Mouse (Mus musculus): ENCODE data around the gene Limch1.

The Limch1 gene

DNA sequence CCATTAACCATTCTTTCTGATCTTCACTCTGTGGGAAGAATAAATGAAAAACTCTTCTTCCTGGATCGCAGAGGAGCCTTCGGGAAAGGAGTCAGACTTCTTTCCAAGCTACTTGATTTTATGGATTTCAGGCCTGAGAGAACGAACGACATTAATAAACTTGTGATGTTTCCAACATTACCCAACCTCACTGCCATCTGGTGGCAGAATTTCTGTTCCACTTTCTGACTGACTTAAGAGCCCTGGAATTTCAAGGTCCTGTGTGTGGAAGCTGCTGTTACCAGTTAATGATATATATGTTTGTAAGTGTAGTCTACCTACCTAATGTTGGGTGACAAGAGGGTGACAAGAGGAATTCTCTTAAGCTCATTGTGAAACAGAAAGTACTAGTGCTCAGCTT lies 243.3 kb downstream of the Limch1 start:
- TF ChIP-seq CTCF (conservative IDR thresholded peaks at IDR 0.05; ENCODE audit: low read length) (no peak), POU5F1 (IDR thresholded peaks at IDR 0.05; ENCODE audit: borderline replicate concordance, low read length) (no peak), NANOG (IDR thresholded peaks at IDR 0.05; ENCODE audit: borderline replicate concordance, low read length) (no peak)
- peaks cover 25% of the 10 kb centered on the region for H3K4me1 ChIP-seq (replicated peaks; ENCODE audit: low read depth, low read length)
- H3K4me3 ChIP-seq (replicated peaks; ENCODE audit: low read length), result no peak overlapping the region
- no peaks in the 10 kb centered on the region for H3K9me3 ChIP-seq (ENCODE audit: low read length)
- no peaks in the 10 kb centered on the region for H3K36me3 ChIP-seq (ENCODE audit: insufficient read depth, low read length)
- peaks cover 13% of the 10 kb centered on the region; the same call in 1 of the 2 replicates for H3K27me3 ChIP-seq (ENCODE audit: insufficient read depth, low read length)

- Histone ChIP-seq H3K4me3 (replicated peaks; ENCODE audit: low read length) (no peak overlapping the region), H3K9me3 (ENCODE audit: low read length) (no peaks in the 10 kb centered on the region), H3K27me3 (ENCODE audit: insufficient read depth, low read length) (peaks cover 18% of the 10 kb centered on the region; the same call in 1 of the 2 replicates), H3K4me1 (replicated peaks; ENCODE audit: low read depth, low read length) (peaks cover 25% of the 10 kb centered on the region), H3K36me3 (ENCODE audit: insufficient read depth, low read length) (no peaks in the 10 kb centered on the region)
- TF ChIP-seq CTCF (conservative IDR thresholded peaks at IDR 0.05; ENCODE audit: low read length) (no peak), POU5F1 (IDR thresholded peaks at IDR 0.05; ENCODE audit: borderline replicate concordance, low read length) (no peak), NANOG (IDR thresholded peaks at IDR 0.05; ENCODE audit: borderline replicate concordance, low read length) (no peak)
Measured at GRCm38 (mm10) chr5:66989531-66989930, 243.9 kb downstream of the Limch1 start.

DNA sequence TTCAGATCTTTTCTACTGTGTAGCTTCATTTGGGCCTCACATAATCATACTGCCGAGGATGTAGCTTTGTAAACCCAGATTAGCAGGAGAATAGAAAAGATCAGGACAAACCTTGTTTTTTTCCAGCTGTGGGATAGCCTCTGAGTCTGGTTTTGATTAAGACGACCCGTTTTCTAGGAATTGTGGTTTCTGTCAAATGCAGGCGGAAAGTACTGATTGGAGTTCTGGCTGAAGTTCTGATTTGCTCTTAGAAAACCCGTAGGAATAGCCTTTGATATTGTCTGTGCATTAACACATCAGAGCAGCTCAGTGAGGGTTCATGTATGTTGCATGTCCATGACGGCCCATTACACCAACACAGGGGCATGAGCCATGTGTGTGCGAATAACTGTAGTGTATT lies 246.8 kb downstream of the Limch1 start:
- H3K36me3 ChIP-seq (ENCODE audit: insufficient read depth, low read length), result no peaks in the 10 kb centered on the region
- peaks cover 32% of the 10 kb centered on the region for H3K4me1 ChIP-seq (replicated peaks; ENCODE audit: low read depth, low read length)
- peaks cover 22% of the 10 kb centered on the region for H3K27me3 ChIP-seq (ENCODE audit: insufficient read depth, low read length)
- TF ChIP-seq CTCF (conservative IDR thresholded peaks at IDR 0.05; ENCODE audit: low read length) (no peak), POU5F1 (IDR thresholded peaks at IDR 0.05; ENCODE audit: borderline replicate concordance, low read length) (no peak), NANOG (IDR thresholded peaks at IDR 0.05; ENCODE audit: borderline replicate concordance, low read length) (no peak)
- H3K9me3 ChIP-seq (ENCODE audit: low read length), result no peaks in the 10 kb centered on the region
- H3K4me3 ChIP-seq (replicated peaks; ENCODE audit: low read length), result no peak overlapping the region

- TF ChIP-seq CTCF (conservative IDR thresholded peaks at IDR 0.05; ENCODE audit: low read length) (no peak), NANOG (IDR thresholded peaks at IDR 0.05; ENCODE audit: borderline replicate concordance, low read length) (no peak), POU5F1 (IDR thresholded peaks at IDR 0.05; ENCODE audit: borderline replicate concordance, low read length) (no peak)
- H3K27me3 ChIP-seq (ENCODE audit: insufficient read depth, low read length), result peaks cover 27% of the 10 kb centered on the region
- no peaks in the 10 kb centered on the region for H3K36me3 ChIP-seq (ENCODE audit: insufficient read depth, low read length)
Measured at GRCm38 (mm10) chr5:66993076-66993475, 247.4 kb downstream of the Limch1 start.

DNA sequence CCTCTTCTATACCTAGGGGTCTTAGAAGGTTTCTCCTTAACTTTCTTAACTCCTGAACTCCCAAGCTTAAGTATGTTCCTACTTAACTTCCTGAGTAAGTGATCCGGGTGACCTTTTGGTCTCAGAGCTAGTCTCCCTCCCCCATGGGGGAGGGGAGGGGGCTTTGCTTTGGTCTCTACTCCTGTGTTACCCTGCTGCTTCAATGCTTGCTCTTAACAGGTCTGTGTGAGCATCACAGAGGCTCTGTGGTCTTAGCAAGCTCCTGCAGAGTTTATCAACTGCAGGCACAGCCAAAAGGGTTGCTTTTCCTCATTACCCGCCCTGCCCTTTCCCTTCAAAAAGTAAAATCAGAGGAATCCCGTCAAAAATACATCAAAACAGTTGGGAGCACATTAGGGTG lies 250.5 kb downstream of the Limch1 start:
- TF ChIP-seq NANOG (IDR thresholded peaks at IDR 0.05; ENCODE audit: borderline replicate concordance, low read length), result no peak
- no peak for TF ChIP-seq POU5F1 (IDR thresholded peaks at IDR 0.05; ENCODE audit: borderline replicate concordance, low read length)
- no peak for TF ChIP-seq CTCF (conservative IDR thresholded peaks at IDR 0.05; ENCODE audit: low read length)
- H3K36me3 ChIP-seq (ENCODE audit: insufficient read depth, low read length), result no peaks in the 10 kb centered on the region

More at GRCm38 (mm10) chr5:66993076-66993475, 247.4 kb downstream of the Limch1 start:
- Histone ChIP-seq H3K9me3 (ENCODE audit: low read length) (no peaks in the 10 kb centered on the region), H3K4me3 (replicated peaks; ENCODE audit: low read length) (no peak overlapping the region), H3K4me1 (replicated peaks; ENCODE audit: low read depth, low read length) (peaks cover 30% of the 10 kb centered on the region)

GRCm38 (mm10) chr5:66996886-66997599 lies 251.4 kb downstream of the Limch1 start:
- TF ChIP-seq POU5F1 (IDR thresholded peaks at IDR 0.05; ENCODE audit: borderline replicate concordance, low read length), result no peak
- TF ChIP-seq CTCF (conservative IDR thresholded peaks at IDR 0.05; ENCODE audit: low read length), result peak; percentile 72
- TF ChIP-seq NANOG (IDR thresholded peaks at IDR 0.05; ENCODE audit: borderline replicate concordance, low read length), result peak; percentile 53; the same call in 1 of the 2 replicates
- H3K27me3 ChIP-seq (ENCODE audit: insufficient read depth, low read length), result peaks cover 46% of the 10 kb centered on the region
- H3K36me3 ChIP-seq (ENCODE audit: insufficient read depth, low read length), result no peaks in the 10 kb centered on the region
- H3K4me3 ChIP-seq (replicated peaks; ENCODE audit: low read length), result peak overlapping the region; percentile 69
- peaks cover 16% of the 10 kb centered on the region for H3K4me1 ChIP-seq (replicated peaks; ENCODE audit: low read depth, low read length)
- no peaks in the 10 kb centered on the region for H3K9me3 ChIP-seq (ENCODE audit: low read length)

More for the DNA sequence above, 250.5 kb downstream of the Limch1 start:
- Histone ChIP-seq H3K27me3 (ENCODE audit: insufficient read depth, low read length) (peaks cover 46% of the 10 kb centered on the region), H3K4me3 (replicated peaks; ENCODE audit: low read length) (no peak overlapping the region), H3K9me3 (ENCODE audit: low read length) (no peaks in the 10 kb centered on the region), H3K4me1 (replicated peaks; ENCODE audit: low read depth, low read length) (peaks cover 16% of the 10 kb centered on the region)

GRCm38 (mm10) chr5:66997600-66997930 lies 251.9 kb downstream of the Limch1 start:
- Histone ChIP-seq H3K36me3 (ENCODE audit: insufficient read depth, low read length) (no peaks in the 10 kb centered on the region), H3K9me3 (ENCODE audit: low read length) (no peaks in the 10 kb centered on the region), H3K27me3 (ENCODE audit: insufficient read depth, low read length) (peaks cover 46% of the 10 kb centered on the region), H3K4me3 (replicated peaks; ENCODE audit: low read length) (0 out of 2 replicates have a peak overlapping the region, but pooled peaks have one; percentile 69), H3K4me1 (replicated peaks; ENCODE audit: low read depth, low read length) (peaks cover 16% of the 10 kb centered on the region)
- no peak for TF ChIP-seq NANOG (IDR thresholded peaks at IDR 0.05; ENCODE audit: borderline replicate concordance, low read length)
- TF ChIP-seq CTCF (conservative IDR thresholded peaks at IDR 0.05; ENCODE audit: low read length), result no peak
- no peak for TF ChIP-seq POU5F1 (IDR thresholded peaks at IDR 0.05; ENCODE audit: borderline replicate concordance, low read length)

GRCm38 (mm10) chr5:66998341-66998740 lies 252.7 kb downstream of the Limch1 start:
- H3K4me1 ChIP-seq (replicated peaks; ENCODE audit: low read depth, low read length), result peaks cover 16% of the 10 kb centered on the region
- H3K9me3 ChIP-seq (ENCODE audit: low read length), result no peaks in the 10 kb centered on the region
- H3K4me3 ChIP-seq (replicated peaks; ENCODE audit: low read length), result no peak overlapping the region
- no peaks in the 10 kb centered on the region for H3K36me3 ChIP-seq (ENCODE audit: insufficient read depth, low read length)
- TF ChIP-seq NANOG (IDR thresholded peaks at IDR 0.05; ENCODE audit: borderline replicate concordance, low read length) (no peak), POU5F1 (IDR thresholded peaks at IDR 0.05; ENCODE audit: borderline replicate concordance, low read length) (no peak), CTCF (conservative IDR thresholded peaks at IDR 0.05; ENCODE audit: low read length) (no peak)
- H3K27me3 ChIP-seq (ENCODE audit: insufficient read depth, low read length), result peaks cover 46% of the 10 kb centered on the region
